Mouse (Mus musculus) MEL-GATA-1-ER (cell line): ENCODE results near the gene Itpr1.

ENCODE experiments used
- DNase-seq: peaks from one replicate; pipeline ENCODE4 v3.0.0-alpha.2; 2012; ENCODE audit warnings: low read depth; ENCODE audit errors: extremely low read depth

Itpr1 gene

DNA sequence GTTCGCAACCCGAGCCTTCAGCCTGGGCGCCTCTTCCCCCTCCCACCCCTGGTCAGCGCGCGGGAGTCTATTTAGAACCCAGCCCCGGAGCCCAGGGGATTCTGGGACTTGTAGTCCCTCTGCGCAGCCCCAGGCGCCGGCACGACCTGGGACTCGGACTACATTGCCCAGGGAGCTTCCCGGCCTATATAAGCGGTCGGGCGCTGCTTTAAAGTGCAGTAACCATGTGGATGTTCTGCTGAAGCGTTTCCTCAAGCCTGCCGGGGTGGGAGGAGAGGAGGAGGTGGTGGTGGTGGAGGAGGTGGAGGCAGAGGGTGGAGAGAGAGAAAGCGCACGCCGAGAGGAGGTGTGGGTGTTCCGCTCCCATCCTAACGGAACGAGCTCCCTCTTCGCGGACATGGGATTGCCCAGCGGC is at the start of gene Itpr1:
Gene Itpr1, plus strand, starts transcription at position 216 of the 415 bp plus-strand sequence.
- DNase-seq = peak; percentile 95

DNA sequence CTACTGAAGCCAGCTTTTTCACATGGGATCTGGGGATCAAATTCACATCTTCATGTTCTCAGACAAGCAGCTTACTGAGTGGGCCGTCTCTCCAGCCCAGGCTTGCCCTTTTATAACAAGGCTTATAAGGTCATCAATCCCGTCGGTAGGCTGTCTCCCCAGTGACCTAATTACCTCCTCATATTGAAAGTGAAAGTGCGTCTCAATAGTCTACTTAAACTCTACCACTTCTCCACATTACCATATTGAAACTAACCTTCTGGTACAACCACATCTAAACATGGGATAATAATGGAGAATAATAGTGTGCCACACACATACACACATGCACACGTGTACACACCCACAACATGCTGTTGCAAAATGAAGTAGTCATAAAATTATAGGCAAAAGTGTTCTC is 48.0 kb upstream of the Itpr1 start:
- DNase-seq = no peak

DNA sequence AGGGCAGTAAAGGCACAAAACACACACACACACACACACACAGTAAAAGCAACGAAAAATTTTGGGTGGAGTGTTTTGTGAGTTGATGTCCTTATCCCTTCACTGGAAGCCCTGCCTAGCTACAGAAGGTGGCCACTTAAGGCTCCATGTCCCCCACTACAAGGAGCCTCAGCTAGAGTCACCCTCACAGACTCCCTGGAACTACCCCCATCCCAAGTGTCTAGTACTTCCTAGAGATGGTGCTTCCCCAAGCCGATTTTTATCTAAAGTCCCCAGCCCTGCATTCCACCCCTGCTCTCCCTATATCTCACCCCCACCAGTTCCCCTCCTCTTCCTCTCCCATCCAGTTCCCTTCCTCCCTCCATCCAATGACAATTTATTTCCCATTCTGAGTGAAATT is 47.3 kb upstream of the Itpr1 start:
- DNase-seq = no peak

DNA sequence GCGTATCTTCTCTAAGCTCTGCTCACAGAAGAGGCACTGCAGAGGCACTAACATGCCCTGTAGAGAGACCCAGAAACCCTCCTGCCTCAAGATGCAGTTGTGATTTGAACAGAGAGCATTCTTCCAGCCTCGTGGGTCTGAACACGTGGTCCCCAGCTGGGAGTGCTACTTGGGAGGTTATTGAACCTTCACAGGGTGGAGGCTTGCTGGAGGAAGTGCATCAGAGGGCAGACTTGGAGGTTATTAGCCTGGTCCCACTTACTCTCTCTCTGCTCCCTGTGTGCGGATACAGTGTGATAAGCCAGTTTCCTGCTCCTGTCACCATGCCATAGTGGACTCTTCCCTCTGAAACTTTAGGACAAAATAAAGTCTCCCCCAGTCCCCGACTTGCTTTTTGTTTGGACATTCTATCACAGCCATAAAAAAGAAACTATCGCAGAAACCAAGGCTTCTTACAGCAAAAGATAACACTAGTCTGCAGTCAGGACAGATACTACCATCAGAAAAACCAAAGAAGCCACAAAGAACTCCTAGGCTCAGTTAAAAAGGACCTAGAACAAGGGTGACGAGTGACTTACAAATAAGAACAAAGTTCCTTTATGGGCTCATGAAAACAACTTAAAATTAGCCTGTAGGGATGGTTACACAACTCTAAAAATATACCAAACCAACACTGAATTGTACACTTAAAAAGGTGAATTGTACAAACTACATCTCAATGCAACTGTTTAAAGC is 44.8 kb upstream of the Itpr1 start:
- DNase-seq = no peak

DNA sequence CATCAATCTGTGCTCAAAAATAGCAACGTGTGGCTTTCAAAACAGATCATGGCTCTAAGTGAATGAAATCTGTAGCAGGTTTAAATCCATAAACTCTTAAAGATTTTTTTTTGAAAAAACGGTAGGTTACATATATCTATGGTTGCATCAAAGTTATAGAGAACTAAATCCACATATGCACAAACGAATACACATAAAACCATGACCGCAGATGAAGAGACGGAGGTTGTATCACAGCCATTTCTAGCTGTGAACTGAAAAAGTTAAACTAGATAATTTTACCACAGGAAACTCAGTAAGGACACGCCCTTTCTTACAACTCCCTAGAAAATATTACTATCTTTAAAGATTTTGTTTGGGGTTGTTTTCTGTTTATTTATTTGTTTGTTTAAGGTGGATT is 44.2 kb upstream of the Itpr1 start:
- peak; percentile 39 for DNase-seq

DNA sequence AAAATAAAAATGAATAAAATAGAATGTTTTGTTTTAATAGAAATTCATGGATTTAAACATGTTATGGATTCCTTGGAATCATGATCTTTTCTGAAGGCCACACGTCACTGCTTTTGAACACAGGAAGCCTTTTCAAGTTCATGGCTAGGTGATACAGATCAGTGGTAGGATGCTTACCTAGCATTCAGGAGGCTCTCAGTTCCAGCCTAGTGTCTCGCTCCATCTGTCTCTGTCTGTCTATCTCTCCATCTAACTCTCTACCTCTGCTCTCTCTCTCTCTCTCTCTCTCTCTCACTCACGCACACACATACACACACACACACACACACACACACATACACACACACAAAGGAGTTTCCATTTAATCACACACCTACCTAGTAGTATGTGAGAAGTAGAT is 43.4 kb upstream of the Itpr1 start:
- DNase-seq = no peak

DNA sequence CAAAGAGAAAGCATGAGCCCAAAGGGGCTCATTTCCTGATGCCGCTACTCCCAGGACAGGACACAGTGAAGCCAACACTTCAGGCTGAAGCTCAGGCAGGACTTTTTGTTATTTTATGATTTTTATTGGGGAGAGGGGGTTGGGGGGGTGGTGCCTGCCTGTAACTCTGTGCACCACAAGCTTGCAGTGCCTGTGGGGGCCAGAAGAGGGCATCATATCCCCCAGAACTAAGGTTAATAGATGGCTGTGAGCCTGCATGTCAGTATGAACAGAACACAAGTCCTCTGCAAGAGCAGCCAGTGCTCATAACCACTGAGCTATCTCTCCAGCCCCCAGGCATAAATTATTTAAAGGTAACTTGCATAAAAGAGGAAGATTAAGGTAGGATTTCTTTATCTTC is 40.7 kb upstream of the Itpr1 start:
- no peak for DNase-seq

DNA sequence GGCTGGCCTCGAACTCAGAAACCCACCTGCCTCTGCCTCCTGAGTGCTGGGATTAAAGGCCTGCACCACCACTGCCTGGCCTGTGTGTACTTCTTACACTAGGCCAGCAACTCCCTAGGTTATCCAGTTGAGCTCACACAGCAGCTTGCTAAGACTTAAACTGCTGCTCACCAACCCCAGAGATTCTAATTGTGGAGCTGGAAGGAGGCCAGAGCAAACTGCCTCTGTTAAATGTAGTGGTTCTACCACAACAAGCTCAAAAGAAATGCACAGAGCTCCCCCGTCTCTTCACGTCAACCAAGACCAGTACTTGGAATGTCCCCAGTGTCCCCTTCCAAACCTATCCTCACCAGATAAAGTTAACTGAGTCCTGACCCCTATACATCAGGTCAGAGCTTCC is 38.7 kb upstream of the Itpr1 start:
- DNase-seq = no peak

DNA sequence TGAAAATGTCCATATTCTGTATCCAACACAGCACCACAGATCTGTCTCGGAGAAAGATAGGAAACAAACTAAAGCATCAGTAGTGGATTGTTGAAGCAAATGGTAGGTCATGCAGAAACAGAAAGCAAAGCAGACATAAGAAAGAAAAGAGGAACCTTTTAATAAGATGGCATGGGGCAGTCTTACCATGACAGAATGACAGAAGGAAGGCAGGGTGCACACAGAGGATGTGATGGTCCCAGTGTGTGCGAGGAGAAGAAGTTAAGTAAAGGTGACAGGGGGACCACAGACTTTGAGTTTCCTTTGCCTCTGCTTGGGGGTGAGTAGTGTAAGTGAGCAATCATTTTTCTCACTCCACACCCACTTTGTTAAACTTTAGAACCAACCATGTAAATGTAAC is 33.8 kb upstream of the Itpr1 start:
- no peak for DNase-seq

DNA sequence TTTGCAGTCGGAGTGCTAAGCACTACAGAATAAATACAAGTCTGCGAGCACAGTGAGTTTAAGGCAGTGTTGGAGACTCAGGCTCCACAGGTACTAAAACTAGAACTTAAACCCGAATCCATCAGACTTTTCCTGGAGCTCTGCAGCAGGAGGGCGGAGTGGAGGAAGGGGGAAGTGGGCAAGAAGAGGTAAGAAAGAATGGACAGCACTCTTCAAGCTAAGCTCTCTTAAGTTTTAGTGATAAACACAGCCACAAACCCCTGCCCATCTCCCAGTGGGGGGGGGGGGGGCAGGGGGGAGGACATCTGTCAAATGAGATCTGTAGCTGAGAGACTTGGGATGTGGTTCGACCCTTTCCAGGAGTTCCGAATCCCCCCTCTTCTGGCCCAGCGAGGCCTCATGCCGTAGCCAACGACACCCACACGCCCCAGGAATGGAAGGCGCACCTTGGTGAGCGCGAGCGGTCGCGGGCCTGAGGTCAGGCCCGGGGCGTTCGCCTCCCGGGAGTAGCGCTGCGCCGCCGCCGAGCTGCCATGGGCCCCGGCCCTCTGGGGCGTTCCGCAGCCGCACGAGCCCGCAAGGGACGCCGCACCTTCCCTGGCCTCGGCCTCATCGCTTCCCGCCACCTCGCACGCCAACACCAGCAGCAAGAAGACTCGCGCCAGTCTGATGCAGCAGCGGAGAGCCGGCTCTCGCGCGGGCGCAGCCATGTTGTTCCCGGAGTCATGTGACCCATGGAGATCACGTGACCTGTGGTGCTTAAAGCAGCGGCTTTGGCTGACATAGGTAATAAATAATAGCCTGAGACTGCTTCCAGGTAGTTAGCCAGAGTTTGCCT is 27.8 kb upstream of the Itpr1 start, which contains the start of gene Sumf1:
Gene Sumf1, minus strand, starts transcription at position 736 of the 838 bp plus-strand sequence.
- DNase-seq = peak; percentile 72

DNA sequence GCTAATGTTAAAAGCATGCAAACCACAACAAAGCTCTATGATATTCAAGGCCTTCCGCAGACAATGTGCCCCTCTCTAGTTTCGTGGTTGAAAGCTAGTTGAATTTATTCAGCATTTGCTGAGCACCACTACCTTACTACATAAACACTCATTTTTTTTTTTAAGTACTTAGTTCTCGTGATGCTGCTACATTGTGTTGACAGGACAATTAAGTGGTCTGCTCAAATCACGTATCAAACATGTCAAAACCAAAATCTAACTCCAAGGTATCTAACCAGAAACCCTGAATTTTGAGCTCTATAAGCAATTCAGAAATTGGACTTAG is 27.2 kb upstream of the Itpr1 start:
- DNase-seq = no peak

DNA sequence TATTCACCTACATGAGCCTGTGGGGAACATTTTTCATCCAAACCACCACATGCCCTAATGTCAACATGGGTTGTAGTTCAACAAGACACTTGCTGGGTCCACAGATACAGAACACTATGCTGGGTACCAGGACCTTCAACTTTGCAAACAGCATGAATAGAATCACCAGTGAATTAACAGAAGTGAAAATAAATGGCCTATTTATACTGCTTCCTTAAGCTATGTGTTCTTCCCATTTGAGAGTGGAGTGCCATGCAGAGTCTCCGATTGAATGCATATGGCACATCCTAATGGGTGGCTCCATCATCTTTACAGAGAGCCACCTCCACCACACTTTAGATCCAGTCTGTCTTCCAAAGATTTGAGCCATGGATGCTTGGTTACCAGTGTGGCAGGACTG is 22.2 kb upstream of the Itpr1 start:
- no peak for DNase-seq

DNA sequence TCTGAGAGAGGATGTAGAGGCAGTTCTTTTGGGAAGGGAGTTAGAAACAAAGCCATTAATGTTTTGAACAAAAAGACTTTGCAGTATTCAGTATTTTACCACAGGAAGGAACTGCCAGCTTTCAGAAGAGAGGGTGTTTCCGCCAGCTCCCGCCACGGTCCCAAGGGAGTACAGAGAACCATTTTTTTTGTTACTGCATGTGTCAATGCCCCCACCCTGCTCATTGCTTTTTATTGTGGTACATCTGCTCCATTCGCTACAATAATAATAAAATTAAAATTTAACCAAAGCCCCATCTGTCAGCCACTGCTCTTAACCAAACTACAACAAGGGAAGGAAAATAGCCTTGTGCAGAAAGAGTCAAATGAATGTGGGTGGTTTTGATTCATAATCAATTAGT is 20.3 kb upstream of the Itpr1 start:
- DNase-seq = no peak

DNA sequence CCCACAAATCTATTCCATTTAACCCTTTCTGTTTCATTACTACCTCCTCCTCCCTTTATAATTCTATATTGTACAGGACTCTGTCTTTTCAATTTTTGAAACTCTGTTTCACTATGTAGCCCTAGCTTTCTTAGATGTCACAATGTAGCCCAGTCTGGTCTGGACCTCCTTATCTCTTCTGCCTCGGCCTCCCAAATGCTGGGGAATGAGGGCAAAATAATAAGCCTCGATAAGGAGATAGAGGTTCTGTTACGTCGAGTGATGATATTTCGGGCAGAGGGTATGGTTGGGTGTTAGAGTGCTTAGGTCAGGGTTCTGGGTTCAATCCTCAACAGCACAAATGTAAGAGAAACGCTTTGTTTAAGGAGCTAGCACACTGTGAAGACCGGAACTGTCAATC is 16.2 kb upstream of the Itpr1 start:
- no peak for DNase-seq

DNA sequence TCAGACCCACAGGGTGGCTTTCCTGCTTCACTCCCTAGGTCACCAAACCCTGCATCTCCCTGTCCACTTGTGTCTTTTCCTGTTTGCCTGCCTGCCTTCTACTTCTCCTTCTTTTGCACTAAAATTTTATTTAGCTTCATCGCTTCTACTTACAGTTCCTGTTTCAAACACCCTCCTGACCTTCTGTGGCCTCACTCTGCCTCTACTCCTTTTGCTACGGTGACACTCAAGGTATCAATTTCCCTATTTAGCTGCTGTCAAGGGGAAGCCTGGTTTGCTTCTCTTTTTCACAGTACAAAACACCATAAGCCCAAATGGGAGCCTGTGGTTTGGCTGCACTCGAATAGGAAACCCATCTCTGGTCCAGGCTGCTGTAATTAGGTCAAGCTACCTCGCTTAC is 15.8 kb upstream of the Itpr1 start:
- peak; percentile 74 for DNase-seq

DNA sequence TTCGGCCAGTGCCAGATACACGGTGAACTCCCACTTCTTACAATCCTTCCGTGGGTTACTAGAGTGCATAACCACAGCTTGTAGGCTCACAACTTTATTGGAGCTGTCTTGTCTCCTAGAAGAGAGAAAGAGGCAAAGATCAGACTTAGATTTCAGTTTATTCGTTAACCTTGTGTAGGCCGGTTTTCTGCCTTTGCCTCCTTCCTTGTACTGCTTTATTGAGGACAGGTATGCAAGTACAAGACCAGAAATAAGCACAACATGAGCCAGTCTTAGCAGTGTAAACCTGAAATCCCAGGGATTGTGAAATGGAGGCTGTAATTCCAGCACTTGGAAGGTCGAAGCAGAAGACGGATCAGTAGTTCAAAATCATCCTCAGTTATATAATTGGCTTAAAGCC is 14.6 kb upstream of the Itpr1 start:
- no peak for DNase-seq

DNA sequence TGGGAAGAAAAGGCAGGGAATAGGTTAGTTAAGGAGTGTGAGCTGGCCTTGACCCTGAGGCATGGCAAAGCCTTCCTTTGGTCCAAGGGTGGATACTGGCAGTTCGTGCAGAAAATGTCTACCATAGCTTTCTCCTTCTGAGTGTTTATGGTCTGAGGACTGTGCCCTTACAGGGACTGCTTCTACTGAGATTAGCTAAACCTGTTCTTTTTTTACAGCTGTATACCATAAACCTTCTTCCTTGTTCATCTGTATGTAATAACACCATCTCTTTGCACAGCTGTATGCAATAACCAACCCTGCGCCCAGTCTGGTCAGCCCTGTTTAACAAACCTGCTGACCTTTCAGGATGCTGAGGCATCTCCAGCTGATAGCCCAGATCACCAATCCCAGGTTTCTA is 8.6 kb upstream of the Itpr1 start:
- no peak for DNase-seq

DNA sequence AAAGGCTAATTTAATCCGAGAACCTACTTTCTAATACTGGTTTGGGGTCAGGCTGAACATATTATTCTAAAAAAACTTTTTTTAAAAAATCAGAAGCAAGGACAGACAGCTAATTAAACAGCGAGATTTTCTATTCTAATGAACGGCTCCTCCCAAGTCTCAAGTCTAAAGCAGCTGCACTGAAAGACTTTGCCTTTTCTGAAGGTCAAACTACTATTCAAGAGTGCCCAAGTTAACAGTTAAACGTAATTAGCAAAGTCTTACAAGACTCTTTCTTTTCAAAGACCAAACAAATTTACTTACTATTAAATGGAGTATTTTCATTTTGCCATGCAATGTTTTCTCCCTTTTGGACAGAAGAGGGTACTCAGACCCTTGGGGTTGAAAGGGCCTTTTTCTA is 6.8 kb upstream of the Itpr1 start:
- DNase-seq = no peak

DNA sequence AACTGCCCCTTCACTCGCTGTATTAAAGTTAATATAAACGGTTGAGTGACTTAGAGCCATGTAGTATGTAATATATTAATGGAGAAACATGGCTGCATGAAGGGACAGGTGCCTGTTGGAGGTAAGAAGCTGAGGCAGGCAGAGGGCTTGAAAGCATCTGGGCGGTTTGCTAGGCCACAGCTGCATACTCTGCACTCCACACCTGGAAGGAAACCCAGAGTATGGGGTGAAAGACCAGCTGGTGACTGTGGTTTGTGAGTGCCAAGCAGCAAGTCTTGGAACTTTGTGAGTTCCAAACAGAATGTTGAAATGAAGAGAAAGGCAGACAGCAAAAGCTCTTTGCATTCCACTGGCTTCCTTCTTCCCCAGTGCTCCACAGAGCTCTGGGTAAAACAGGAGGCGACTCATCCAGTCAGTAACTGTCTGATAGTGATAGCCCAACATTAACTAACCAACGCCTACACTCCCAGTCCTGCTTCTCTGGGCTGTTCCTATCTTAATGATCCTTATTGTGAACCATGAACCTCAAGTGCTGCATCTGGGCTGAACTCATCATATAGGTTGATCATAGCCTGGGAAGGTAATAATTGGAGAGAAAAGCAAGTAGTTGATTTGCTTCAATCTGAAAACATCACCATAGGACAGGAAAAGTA is 5.9 kb upstream of the Itpr1 start:
- DNase-seq = peak; percentile 22

DNA sequence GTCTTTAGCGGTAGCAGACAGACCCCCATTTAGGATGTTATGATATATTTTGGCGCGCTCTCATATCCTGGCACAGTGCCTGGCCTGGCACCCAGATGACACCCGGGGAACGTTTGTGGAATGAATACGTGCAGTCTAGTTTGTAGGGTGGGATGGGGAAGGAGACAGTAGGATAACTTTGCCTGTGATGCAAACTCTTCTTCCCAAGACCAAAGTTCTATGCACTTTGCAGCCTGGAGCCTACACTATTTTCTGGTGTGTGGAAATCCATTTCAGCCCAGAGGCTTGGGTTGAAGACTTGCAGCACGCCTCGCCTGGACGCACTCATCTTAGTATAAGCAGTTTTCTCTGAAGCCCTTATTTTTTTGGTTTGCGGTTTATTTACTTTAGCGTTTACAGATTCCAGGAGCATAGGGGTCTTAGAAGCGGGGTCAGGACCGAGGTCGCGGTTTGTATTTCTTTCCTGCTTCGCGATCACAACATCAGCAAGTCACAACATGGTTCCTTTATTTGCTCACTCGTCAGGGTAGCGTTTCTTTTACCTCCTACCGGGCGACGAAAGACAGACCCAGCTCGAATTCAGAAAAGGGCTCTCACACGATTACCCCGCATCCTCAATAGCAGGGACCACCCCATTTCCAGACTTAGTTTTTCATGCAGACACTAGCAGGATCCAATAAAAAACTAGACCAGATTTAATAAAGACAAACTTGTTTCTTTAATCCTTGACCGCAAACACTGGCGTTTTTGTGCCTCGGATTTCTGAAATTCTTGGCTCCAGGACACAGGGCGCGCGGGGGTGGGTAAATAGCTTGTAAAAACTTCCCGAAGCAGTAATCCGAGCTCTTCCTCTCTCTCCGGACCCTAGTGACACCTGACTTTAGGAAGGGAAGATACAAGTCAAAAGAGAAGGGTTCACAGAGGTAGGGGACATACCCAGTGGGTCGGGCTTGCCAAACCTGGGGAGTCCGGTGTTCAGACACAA is 708 bp upstream of the Itpr1 start:
- DNase-seq = peak; percentile 15
